1 mouse cellular context compared by ENCODE assay signal in genomic region chr9:35239734-35240133, GRCm38 (mm10).
A peak's percentile ranks its signal among the peaks of the same experiment; 100 is the strongest.
TF ChIP-seq lines count a peak whose summit lies in the region.

No protein-coding gene starts in this region.

TF ChIP-seq in CH12.LX, 34 proteins besides CTCF, POLR2A, EP300 and RAD21:
- TF ChIP-seq POLR2AphosphoS2 (IDR thresholded peaks at IDR 0.05; ENCODE audit: low read depth, low read length) (no peak), HCFC1 (IDR thresholded peaks at IDR 0.05; ENCODE audit: low read depth, low read length) (no peak), MYC (IDR thresholded peaks at IDR 0.05; ENCODE audit: low read depth, low read length) (no peak), SMC3 (IDR thresholded peaks at IDR 0.05; ENCODE audit: low read depth, low read length) (peak; percentile 33)
